Mouse (Mus musculus) myocyte (in vitro differentiated cells): ENCODE measurements around the gene 9130409I23Rik.

ENCODE experiments used
- CEBPB ChIP-seq: IDR thresholded peaks from 2 replicates; pipeline ENCODE4 v1.6.1; 2011; ENCODE audit warnings: mild to moderate bottlenecking, moderate library complexity; ENCODE audit not compliant: poor library complexity, insufficient read depth, severe bottlenecking
- E2F4 ChIP-seq: IDR thresholded peaks from one replicate; pipeline ENCODE4 v1.6.1; 2011; ENCODE audit warnings: mild to moderate bottlenecking, control low read depth, moderate library complexity; ENCODE audit not compliant: insufficient read depth
- MAX ChIP-seq: IDR thresholded peaks from one replicate; pipeline ENCODE4 v1.6.1; 2011; ENCODE audit warnings: low read depth, mild to moderate bottlenecking, control low read depth
- MYOD1 ChIP-seq, 3 experiments: IDR thresholded peaks; one replicate each; pipeline ENCODE4 v1.6.1; 2011; ENCODE audit warnings: control low read depth in 2 of 3, low read depth in 2 of 3, mild to moderate bottlenecking in 2 of 3, moderate library complexity in 1 of 3; ENCODE audit not compliant: insufficient read length in 2 of 3, control insufficient read depth in 1 of 3
- MYOG ChIP-seq, 3 experiments: IDR thresholded peaks; one replicate each; pipeline ENCODE4 v1.6.1; 2011; ENCODE audit warnings: control low read depth in 2 of 3, low read depth in 2 of 3, mild to moderate bottlenecking in 2 of 3; ENCODE audit not compliant: insufficient read length in 2 of 3, control insufficient read depth in 1 of 3, insufficient read depth in 1 of 3
- POLR2A ChIP-seq: IDR thresholded peaks from one replicate; pipeline ENCODE4 v1.6.1; 2011; ENCODE audit warnings: low read depth, mild to moderate bottlenecking, control low read depth, moderate library complexity; ENCODE audit not compliant: insufficient read length
- POLR2AphosphoS2 ChIP-seq: IDR thresholded peaks from one replicate; pipeline ENCODE4 v1.6.1; 2011; ENCODE audit warnings: low read depth, control low read depth; ENCODE audit not compliant: insufficient read length
- REST ChIP-seq: IDR thresholded peaks from one replicate; pipeline ENCODE4 v1.6.1; 2011; ENCODE audit warnings: mild to moderate bottlenecking, control low read depth, moderate library complexity; ENCODE audit not compliant: insufficient read depth, insufficient read length
- SRF ChIP-seq: IDR thresholded peaks from one replicate; pipeline ENCODE4 v1.6.1; 2011; ENCODE audit warnings: low read depth; ENCODE audit not compliant: control insufficient read depth, insufficient read length
- TCF12 ChIP-seq: IDR thresholded peaks from one replicate; pipeline ENCODE4 v1.6.1; 2011; ENCODE audit warnings: mild to moderate bottlenecking, control low read depth; ENCODE audit not compliant: poor library complexity, insufficient read depth, severe bottlenecking
- USF1 ChIP-seq: IDR thresholded peaks from one replicate; pipeline ENCODE4 v1.6.1; 2011; ENCODE audit warnings: low read depth, mild to moderate bottlenecking, control low read depth, moderate library complexity

DNA sequence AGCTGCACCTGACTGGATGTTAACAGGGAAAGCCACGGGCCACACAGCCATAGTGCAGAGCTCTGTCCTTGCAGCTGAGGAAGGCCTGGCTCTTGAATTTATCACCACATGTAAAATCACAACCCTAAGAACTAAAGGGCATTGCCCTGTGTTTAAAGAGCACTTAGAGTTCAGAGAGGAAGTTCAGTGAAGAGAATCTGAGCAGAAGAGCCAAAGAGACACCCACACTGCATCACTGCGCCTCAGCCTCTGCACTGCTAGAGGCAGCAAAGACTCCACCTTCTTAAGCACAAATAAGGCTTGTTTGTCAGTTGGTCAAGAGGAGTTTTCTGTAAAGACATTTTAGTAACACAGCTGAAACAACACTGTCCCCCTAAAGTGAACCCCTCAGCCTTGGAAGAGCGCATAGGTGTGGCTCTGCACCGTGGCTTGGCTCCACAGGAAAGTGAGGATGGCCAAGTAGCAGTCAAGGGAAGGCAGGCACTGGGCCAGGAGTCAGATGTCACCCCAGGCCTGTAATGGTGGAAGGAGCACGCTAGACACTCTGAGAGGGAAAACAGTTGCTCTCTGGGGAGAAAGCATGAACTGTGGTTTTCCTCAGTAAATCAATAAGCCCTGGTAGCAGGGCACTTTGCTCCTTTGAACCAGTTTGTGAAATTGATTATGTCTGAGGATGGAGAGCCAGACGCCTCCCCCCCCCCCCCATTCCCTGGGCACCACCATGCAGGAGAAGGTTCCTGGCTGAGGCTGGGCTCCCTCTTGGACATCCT lies 36.1 kb upstream of the 9130409I23Rik start:
- TF ChIP-seq POLR2A (no peak), MYOG (IDR thresholded peaks at IDR 0.05; ENCODE audit: control insufficient read depth in 1 of 3, insufficient read depth in 1 of 3, insufficient read length in 2 of 3, low read depth in 2 of 3) (no peak), MAX (no peak), E2F4 (no peak), USF1 (no peak), TCF12 (no peak), REST (no peak), SRF (no peak), CEBPB (no peak), MYOD1 (IDR thresholded peaks at IDR 0.05; ENCODE audit: control insufficient read depth in 1 of 3, insufficient read length in 2 of 3, low read depth in 2 of 3) (no peak), POLR2AphosphoS2 (peak; percentile 7)
